Mouse (Mus musculus) MN1 (cell line): ENCODE results near the gene Rpp21.

Source experiments
- DNase-seq: peaks from one replicate; pipeline ENCODE4 v3.0.0-alpha.2; 2016; ENCODE audit warnings: low spot score

Rpp21 gene

GRCm38 (mm10) chr17:36257969-36258368 is at the start of gene Rpp21:
TSS of gene Rpp21 (minus strand) at chr17:36258069.
- DNase-seq: no peak

- no peak for DNase-seq
Measured at GRCm38 (mm10) chr17:36286390-36286789, 28.5 kb upstream of the Rpp21 start, which contains the start of gene H2-M10.2. TSS of gene H2-M10.2 (minus strand) at chr17:36286490.

GRCm38 (mm10) chr17:36281521-36282245 is 23.8 kb upstream of the Rpp21 start:
- no peak for DNase-seq

- no peak for DNase-seq
Measured at GRCm38 (mm10) chr17:36274776-36275175, 16.9 kb upstream of the Rpp21 start.

- DNase-seq: no peak
Measured at GRCm38 (mm10) chr17:36273796-36274195, 15.9 kb upstream of the Rpp21 start.

GRCm38 (mm10) chr17:36272643-36273366 is 14.9 kb upstream of the Rpp21 start:
- DNase-seq: no peak

- DNase-seq: peak; percentile 83
Measured at GRCm38 (mm10) chr17:36271586-36272256, 13.9 kb upstream of the Rpp21 start, which contains the start of gene Trim39. TSS of gene Trim39 (minus strand) at chr17:36272247.

- DNase-seq: peak; percentile 91
Measured at GRCm38 (mm10) chr17:36270956-36271585, 13.2 kb upstream of the Rpp21 start.

GRCm38 (mm10) chr17:36265834-36266233 is 8.0 kb upstream of the Rpp21 start:
- DNase-seq: no peak

- no peak for DNase-seq
Measured at GRCm38 (mm10) chr17:36264273-36264925, 6.5 kb upstream of the Rpp21 start.

GRCm38 (mm10) chr17:36261511-36262166 is 3.8 kb upstream of the Rpp21 start:
- DNase-seq: no peak

- peak; percentile 69 for DNase-seq
Measured at GRCm38 (mm10) chr17:36257241-36257947, 475 bp downstream of the Rpp21 start.

GRCm38 (mm10) chr17:36253087-36253600 is 4.7 kb downstream of the Rpp21 start:
- DNase-seq: no peak

- DNase-seq: no peak
Measured at GRCm38 (mm10) chr17:36252250-36252876, 5.5 kb downstream of the Rpp21 start.

- no peak for DNase-seq
Measured at GRCm38 (mm10) chr17:36248886-36249285, 9.0 kb downstream of the Rpp21 start.

- DNase-seq: no peak
Measured at GRCm38 (mm10) chr17:36245741-36246140, 12.1 kb downstream of the Rpp21 start.

- DNase-seq: no peak
Measured at GRCm38 (mm10) chr17:36244031-36244430, 13.8 kb downstream of the Rpp21 start.

- DNase-seq: no peak
Measured at GRCm38 (mm10) chr17:36240637-36241213, 17.1 kb downstream of the Rpp21 start.

GRCm38 (mm10) chr17:36237321-36237921 is 20.4 kb downstream of the Rpp21 start:
- no peak for DNase-seq
